Mouse (Mus musculus) frontal cortex, postnatal 10 days (tissue): ENCODE results near the gene Gsg1l.
A peak's percentile ranks its signal among the peaks of the same experiment; 100 is the strongest.

ENCODE experiments used
- DNase-seq, 2 experiments: peaks; one replicate each; pipeline ENCODE4 v3.0.0; 2022; ENCODE audit warnings: low spot score in 2 of 2, mixed read lengths in 1 of 2

The Gsg1l gene

GRCm38 (mm10) chr7:126081727-126082285, 405 bp downstream of the Gsg1l start:
- DNase-seq, result peak in 1 of 2 experiments; percentile 29

GRCm38 (mm10) chr7:126080949-126081654, 1.1 kb downstream of the Gsg1l start:
- DNase-seq, result no peak

GRCm38 (mm10) chr7:126076935-126077334, 5.3 kb downstream of the Gsg1l start:
- no peak for DNase-seq

- DNase-seq, result no peak
These were observed 7.2 kb downstream of the Gsg1l start for GRCm38 (mm10) chr7:126075058-126075457.

GRCm38 (mm10) chr7:126070321-126070720, 11.9 kb downstream of the Gsg1l start:
- no peak for DNase-seq

- peak in 1 of 2 experiments; percentile 48 for DNase-seq
These were observed 15.4 kb downstream of the Gsg1l start for GRCm38 (mm10) chr7:126066777-126067176.

GRCm38 (mm10) chr7:126065243-126065876, 16.9 kb downstream of the Gsg1l start:
- DNase-seq, result no peak

- no peak for DNase-seq
These were observed 20.0 kb downstream of the Gsg1l start for GRCm38 (mm10) chr7:126062228-126062627.

- DNase-seq, result no peak
These were observed 23.3 kb downstream of the Gsg1l start for GRCm38 (mm10) chr7:126058918-126059317.

GRCm38 (mm10) chr7:126057332-126057914, 24.8 kb downstream of the Gsg1l start:
- no peak for DNase-seq

- no peak for DNase-seq
These were observed 27.6 kb downstream of the Gsg1l start for GRCm38 (mm10) chr7:126054574-126054973.

- DNase-seq, result no peak
These were observed 28.6 kb downstream of the Gsg1l start for GRCm38 (mm10) chr7:126053618-126054017.

- no peak for DNase-seq
These were observed 30.3 kb downstream of the Gsg1l start for GRCm38 (mm10) chr7:126051910-126052309.

- no peak for DNase-seq
These were observed 37.1 kb downstream of the Gsg1l start for GRCm38 (mm10) chr7:126045077-126045476.

GRCm38 (mm10) chr7:126042306-126042705, 39.9 kb downstream of the Gsg1l start:
- no peak for DNase-seq

GRCm38 (mm10) chr7:126040794-126041526, 41.3 kb downstream of the Gsg1l start:
- peak; percentile 62 to 75 for DNase-seq

GRCm38 (mm10) chr7:126039847-126040246, 42.4 kb downstream of the Gsg1l start:
- no peak for DNase-seq

GRCm38 (mm10) chr7:126039247-126039835, 42.9 kb downstream of the Gsg1l start:
- no peak for DNase-seq

GRCm38 (mm10) chr7:126038366-126039246, 43.6 kb downstream of the Gsg1l start:
- DNase-seq, result no peak

- no peak for DNase-seq
These were observed 46.9 kb downstream of the Gsg1l start for GRCm38 (mm10) chr7:126035332-126035731.
